Mouse (Mus musculus) right cerebral cortex, postnatal 14 days (tissue): ENCODE measurements around the gene Adam12.

Experiments
- DNase-seq: peaks from one replicate; pipeline ENCODE4 v3.0.0; 2022

Gene Adam12

DNA sequence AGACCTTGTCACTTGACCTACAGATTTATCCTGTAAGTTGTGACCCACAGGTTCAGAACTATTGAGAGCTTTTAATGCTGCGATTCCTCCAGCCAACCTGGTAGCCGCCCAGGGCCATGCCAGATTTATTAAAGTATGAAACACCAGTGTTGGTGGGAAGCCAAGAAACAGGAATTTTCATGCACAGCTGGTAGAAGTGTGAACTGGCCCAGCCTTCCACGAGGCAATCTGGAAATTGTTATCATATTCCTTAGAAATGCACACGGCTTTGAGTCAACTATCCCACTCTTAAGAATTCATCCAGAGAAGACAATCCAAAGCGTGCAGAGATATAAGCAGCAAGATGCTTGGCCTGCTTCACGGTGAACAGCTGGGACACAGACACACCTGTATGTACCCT lies 82.6 kb downstream of the Adam12 start:
- DNase-seq: no peak

DNA sequence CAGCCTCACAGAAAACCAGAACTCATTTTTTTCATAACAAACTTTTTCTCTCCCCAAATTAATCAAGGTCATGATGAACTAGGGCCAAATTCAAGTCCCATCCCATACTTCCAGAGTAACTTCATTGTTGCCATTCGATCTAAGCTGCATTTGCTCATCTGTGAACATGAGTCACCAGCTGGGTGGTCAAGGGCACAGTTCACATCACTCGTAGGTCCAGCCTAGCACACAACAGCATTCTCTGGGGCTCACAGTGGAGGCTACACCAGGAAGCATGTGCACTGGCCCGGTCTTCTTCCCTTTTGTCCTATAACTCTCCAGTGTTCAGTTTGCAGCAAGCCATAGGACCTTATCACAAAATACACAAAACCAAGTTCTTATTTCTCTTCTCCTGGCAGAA lies 84.4 kb downstream of the Adam12 start:
- DNase-seq: no peak

DNA sequence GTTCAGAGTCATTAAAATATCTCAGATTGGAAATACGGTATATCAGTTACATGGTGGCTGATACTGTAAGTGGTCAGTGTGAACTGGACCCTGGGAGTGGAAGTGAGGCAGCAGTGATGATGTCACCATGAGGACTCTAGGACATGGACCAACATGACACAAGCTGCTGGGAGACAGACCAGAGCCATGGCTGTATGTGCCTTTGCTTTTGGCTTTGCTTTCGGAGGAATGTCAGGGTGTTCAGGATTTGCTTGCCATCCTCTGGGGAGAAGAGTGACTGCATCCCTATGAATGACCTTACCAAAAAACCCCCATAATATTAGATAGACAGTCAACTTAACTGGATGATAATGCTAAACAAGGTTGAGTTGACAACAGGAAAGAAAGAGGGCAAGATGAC lies 85.1 kb downstream of the Adam12 start:
- no peak for DNase-seq

DNA sequence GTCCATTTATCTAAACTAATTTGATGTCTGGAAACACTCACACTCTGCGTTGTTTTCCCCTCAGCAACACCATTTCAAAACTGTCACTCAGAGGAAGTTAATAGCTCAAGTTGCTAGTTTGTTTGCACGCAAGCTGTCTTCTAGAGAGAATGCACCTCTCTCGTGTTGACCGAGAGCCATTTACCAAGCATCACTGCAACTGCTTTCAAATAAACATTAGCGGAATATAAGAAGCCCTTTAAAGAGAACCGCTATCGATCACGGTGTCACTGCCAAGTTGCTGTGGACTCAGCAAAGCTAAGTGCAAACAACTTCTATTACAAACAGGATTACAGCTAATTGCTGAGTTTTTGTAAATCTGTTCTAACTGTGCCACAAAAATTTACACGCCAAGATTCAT lies 87.8 kb downstream of the Adam12 start:
- no peak for DNase-seq

DNA sequence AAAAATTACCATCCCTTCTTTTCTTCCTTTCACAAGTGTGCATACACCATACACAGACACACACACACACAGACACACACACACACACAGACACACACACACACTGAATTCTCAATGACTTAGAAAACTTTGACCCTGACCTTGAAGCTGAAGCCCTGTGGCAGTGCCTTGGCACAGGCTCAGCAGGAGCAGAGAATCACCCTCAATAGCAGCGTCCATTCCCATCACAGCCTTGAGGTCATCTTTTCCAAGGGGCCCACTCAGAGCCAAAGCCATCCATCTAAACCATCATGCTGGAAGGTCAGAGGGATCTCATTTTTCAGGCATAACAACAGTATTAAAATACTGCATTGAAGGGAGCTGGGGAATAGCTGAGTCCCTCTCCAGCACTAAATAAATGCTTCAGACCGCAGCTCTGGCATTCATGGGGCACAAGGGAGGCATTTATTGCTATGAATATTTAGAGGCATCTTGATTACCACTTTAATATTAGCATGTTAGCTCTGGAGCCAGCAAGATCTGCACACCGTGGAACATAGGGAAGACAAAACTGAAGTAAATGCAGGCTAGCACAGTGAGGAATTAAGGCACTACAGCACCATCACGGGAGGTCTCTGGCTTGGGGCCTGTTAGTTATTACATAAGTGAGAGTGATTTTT lies 92.5 kb downstream of the Adam12 start:
- no peak for DNase-seq

DNA sequence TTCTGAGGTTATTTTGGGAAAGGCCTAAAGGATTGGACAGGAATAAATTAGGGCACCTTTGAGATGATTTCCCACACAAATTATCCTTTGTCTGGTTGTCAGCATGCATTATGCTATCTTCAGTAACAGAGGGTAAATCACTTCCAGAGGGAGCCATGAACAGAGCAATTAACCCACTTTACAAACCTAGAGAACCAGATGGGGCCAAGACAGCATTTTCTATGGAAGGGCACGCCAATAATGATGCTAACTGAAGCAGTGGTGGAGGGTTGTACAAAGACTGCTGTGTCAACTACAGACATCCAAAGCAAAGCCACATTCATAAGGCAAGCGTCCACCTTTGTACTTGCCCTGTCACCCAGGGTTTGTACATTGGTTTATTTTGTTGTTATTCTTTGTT lies 99.6 kb downstream of the Adam12 start:
- no peak for DNase-seq

DNA sequence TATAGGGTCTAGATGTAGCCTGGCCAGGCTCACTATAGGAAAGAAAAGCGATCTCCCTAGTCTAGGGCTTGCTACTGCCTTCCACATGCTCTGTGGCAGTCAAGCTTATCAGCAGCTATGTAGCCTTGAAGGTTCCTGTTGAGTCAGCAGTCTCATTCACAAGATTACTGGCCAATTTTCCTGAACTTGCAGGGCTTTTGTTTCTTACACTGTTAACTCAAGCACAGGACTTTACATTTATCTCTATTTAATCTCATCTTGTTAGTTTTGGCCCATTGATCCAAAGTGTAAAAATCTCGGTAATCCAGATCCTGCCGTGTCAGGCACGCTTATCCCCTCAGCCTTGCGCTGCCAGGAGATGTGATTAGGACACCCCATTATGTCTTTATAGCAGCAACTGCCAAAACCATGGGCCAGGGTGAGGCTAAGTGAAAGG lies 103.8 kb downstream of the Adam12 start:
- no peak for DNase-seq

DNA sequence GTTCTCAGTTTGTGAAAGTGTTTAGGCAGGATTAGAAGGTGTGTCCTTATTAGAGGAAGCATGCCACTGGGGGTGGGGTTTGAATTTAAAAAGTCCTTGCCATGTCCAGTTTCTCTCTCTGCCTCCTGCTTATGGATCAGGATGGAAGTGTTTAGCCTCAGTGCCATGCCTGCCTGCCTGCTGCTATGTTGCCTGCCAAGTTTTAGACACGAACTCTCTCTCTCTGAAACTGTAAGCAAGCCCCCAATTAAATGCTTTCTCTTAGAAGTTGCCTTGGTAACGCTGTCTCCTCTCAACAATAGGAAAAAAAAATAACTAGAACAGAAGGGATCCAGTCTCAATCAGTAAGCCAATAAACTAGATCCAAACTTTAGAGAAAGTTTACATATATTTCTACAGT lies 110.5 kb downstream of the Adam12 start:
- no peak for DNase-seq

DNA sequence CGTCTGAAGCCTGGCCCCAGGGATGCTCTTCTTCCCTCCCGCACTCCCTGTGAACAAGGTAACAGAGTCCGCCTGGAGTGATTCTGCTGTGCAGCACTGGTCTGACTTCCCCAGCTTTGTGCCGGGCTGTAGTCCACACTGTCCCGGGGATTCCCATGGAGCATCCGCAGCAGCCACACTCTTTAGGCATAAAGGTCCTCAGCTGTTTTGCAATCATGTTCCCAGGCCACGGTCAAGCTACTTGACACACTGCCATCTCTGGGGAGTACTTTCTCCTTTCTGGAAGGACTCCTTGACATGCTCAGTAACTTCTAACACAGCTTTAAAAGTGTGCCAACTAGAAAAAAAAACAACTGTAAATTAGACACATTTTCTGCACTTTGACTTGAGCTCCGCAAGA lies 116.5 kb downstream of the Adam12 start:
- DNase-seq: no peak

DNA sequence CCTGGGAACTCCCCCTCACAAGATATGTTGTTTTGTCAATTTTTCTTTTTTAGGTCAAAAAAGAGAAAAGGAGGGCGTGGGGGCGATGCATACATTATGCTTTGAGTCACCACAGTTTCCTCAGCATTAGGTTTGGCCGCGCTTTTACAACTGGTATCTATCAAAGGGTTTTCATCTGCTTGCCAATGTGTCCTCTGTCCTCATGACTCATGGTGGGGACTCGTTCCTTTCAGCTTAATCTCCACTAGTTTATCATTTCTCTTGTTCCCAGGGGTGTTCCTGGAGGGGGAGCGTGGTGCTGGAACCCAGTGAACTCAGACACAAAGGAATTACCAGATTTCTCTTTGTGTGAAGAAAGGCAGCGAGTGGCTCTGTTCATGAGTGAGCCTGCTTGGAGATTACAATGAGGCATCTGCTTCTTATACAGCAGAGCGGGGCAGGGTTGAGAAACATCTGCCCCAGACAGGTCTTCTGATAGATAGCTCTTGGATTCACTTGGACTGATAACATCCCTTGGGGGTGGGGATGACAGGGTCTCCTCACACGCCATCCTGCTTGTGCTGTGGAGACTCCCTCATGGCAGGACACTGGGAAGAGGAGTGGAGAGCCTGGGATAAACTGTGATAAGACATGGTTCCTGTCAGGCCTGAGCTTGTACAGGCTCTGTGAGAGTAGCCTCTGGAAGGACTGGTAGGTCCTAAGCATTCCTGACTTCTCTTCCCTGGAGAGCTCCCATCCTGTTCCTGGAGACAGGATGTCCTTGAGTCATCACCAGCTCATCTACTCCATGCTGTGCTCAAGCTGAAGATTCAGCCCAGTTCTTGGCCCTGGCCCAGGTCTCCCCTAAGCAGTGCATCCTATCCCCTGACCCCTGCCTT lies 117.4 kb downstream of the Adam12 start:
- DNase-seq: no peak

DNA sequence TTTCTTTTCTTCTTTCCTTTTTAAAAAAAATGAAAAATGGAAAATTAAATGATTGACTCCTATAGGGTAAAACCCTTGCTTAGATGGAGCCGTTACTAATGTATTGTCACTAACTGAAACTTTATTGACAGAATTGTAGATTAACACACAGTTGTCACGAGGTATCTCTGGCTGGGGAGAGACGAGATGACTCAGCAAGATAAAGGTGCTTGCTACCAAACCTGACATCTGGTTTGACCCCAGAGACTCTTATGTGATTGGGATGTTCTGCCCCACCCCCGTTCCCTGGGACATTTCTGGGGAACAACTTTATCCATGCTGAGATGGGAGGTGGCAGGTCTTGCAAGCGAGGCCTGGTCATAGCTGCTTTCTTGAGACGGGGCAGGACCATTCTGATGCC lies 118.1 kb downstream of the Adam12 start:
- DNase-seq: no peak

DNA sequence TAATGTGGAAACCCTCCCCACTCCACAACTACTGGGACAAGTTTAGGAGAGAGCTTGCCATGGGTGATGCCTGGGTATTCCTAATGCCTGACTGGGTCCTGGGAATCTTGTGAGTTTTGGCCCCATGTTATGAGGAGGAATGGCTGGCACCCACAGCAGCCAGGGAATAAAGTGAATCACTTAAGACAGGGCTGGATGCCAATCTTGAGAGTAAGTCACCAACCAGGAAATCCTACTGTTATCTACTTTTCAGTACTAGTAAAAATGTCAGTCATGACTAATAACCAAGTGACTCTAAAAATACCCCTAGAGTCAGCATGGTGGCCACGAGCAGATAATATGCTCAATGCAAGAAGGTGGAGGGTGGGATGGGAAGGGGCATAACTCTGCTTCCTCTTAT lies 121.8 kb downstream of the Adam12 start:
- no peak for DNase-seq

DNA sequence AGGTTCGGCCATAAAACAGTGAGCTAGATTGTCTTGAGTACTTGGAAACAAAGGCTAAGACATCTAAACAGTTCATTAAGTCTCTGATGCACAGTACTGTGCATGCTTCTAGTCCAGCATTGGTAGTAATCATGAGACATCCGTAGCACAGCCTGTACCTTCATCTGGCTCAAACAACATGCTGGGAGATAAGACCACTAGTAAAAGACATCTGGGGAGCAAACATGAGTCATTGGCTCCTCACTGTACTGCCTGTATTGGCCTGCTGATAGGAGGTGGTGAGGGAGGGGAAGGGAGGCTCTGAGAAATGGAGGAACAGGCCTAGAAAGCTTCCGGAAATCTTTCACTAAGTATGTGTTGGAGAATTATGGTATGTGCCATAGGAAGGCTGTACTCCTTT lies 124.1 kb downstream of the Adam12 start:
- no peak for DNase-seq

DNA sequence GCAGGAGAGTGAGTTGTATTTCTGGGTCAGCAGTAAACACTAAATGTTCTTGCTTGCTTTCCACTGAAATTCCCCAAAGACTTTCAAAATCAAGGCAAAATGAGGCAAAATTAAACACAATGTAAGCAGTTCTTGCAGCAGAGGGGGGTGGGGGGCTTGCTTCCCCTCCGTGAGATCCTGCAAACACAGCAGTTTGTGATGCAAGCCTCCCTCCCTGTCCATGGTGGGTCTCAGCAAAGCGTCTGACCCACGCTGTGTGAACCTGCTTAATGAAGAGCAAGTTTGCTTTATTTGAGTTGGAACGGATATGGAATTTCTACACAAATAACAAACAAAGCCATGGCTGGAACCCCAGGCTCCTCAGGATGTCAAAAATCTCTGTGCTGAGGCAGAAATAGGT lies 132.9 kb downstream of the Adam12 start:
- no peak for DNase-seq

DNA sequence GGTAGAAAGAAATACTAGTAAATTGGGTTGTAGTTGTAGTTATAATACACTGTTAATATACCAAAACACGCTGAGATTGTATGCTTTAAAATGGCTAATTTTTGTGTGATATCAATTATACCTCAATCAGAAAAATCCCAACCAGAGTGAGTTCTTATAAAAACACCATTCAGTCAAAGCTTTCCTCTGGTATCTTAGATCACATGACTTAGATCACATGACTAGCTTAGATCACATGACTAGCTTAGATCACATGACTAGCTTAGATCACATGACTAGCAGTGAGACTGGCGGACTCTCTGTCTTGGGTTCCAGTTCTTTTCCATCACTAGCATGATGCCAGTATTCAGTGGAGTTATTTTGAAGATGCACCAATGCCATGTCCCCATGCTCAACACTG lies 134.1 kb downstream of the Adam12 start:
- DNase-seq: no peak

DNA sequence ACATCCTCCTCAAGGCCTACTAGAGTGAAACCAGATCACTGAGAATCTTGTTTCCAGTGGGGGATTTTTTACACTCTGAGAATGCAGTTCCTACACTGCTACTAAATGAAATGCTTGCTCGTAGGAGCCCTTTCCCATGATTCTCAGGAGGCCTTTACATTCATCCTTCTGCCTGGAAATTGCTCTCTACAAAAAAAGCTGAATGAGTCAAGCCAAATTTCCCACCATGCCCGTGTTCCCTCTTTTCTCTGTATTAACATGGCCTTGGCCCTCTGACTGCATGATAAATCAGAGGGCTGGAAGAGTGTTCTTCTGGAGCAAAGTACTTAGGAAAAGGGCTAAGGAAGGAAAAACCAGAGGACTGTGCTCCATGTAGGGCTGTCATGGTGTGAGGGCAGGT lies 138.1 kb downstream of the Adam12 start:
- DNase-seq: no peak

DNA sequence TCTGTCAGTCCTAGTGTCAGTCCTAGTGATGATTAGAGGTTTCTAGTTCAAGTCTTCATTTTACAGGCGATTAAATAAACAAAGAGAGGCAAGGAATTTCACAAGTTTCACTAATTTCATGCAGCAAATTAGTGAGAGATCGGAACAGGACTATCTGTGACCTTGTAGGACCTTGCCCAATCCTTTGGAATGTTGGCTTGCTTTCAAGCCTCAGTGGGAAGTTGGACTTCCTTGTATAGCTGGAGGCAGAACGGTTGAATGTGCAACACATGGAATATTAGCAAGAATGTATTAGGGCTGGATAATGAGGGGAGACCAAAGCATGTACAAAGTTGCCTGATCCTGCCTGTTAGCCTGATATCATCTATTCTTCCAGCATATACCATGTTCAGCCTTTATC lies 141.2 kb downstream of the Adam12 start:
- no peak for DNase-seq

DNA sequence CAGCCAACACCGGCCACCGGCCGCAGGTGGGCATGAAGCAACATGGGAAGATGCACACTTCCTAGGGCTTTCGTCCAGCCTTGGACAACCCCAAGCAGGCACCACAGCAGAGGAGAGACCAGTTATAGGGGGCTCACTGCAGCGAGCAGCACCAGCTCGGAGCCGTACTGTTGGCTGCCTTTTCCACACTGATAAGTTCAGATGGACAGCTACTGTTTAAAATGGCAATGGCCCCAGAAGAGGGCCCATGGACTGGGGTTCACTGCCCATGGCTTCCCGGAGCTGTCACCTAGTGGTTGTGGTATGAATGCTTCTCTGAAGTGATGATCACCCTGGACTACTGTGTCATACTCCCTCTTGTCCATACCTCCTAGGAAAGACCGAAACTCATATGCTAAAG lies 141.7 kb downstream of the Adam12 start:
- DNase-seq: no peak

DNA sequence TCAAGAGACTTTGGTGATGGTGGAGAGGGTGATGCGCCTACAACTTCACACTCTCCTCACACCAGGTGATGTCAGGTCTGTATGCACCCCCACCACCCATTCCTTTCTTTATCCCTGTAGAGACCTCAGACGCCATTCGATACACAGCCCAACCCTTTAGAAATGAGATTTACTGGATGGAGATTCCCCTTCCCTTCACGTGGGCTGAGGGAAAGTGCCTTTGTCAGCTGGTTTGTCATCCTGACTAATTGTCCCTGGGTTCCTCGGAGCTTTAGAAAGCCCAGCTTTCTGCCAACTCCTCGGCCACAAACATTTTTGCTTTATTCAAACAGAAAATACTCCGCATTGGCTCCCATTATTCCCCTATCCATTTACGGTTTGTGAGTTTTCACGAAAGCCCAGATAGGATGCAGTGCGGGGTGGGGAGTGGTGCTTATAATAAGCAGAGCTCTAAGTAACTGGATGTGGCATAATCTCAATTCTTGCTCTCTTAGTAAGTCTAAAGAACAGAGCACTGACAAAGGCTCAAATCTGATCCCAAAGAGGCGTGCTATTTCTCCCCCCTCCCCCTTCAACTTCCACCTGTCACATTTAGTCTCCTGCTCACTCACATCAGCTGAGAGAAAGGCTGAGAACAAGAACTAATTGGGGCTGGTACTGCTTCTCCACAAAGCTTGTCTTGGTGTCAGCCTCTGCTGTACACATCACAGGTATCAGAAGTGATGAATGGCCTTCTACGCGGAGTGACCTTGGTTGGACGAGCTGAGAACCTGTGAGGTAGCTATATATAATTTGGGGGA lies 143.2 kb downstream of the Adam12 start:
- DNase-seq: no peak

DNA sequence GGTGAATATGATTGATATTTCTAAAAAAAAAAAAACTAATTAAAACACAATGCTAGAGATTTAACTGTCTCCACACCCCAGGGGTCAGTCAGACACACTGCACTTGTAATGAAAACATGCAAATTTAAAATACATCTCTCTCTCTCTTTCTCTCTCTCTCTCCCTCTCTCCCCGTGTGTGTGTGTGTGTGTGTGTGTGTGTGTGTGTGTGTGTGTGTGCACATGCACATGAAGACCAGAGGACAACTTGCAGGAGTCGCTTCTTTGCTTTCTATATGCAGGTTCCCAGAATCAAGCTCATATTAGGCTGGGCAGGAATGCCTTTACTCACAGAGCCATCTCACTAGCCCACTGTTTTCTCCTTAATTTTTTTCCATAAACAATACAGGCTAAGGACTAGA lies 146.6 kb downstream of the Adam12 start:
- no peak for DNase-seq

DNA sequence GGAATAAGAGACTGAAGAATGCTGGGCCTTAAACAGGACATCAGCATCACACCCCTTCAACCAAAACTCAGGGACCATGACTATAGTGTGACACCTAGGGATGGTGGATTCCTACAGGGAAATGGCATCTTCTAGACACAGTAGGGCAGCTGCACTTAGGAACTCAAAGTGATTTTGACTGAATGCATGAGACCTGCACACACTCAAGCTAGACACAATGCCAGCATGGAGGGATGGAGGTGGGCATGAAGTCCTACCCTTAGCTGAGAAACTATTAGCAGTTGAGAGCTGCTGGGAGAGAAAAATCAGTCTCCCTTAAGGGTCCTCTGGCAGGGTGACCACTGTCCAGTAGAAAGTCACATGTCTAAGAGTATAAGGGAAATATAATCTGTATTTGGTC lies 147.0 kb downstream of the Adam12 start:
- DNase-seq: no peak

DNA sequence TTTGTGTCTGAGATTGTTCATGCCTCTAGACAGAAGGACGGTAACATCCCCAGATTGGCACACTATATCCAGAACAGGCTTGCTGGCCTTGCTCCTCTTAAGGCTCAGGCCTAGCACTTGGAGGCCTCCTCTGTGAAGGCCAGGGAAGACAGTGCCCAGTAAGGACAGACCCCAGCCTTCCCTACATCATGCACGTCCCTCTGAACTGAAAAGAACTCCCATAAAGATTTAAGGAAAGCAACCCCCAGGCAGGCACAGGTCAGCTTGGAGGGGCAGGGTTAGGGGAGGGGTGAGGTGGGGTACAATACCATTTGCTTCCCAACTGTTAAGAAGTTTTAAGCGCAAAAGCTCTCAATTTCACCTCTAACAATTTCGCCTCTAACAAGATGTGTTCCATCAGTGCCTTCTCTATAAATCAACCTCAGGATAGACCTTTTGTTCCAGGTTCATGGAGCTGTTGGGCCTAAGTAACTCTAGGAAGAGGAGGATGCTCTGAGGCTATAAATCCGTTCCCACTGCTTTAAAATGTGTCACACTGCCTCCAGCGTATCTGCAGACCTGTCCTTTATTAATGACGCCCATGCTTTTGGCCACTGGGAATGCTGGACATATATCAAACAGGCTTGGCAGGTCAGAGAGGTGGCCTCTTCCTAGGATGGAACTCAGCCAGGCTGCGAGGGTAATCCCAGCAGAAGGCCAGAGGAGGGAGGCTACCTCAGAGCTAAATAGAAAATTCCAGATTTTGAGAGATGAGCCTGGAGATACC lies 150.5 kb downstream of the Adam12 start:
- no peak for DNase-seq
